ENCODE assay signal across 24 mouse cellular contexts in the genomic region with DNA sequence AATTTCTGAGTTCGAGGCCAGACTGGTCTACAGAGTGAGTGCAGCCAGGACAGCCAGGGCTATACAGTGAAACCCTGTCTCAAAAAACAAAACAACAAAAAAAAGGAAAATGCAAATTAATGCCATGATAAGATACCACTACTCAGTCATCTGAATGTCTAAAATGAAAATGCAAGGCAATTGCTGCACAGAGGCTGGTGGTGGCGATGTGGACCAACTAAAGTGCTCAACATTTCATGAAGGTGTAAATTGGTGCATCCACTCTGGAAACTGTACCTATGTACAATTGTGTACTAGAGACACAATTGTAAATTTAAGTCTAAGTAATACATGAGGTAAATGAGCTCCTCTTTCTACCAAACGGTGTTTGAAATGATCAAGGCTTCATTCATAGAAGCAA. TPM values are rescaled to one million over a fixed set of nuclear protein-coding genes. Genes with fewer than 3 reads are reported as not detected.
A peak's percentile ranks its signal among the peaks of the same experiment; 100 is the strongest.
DNase-seq lines count a peak whose midpoint lies in the region; ATAC-seq and TF ChIP-seq lines count a peak whose summit lies in the region.
"Had no signal": no experiment of that assay in that cellular context is flagged by ENCODE, and none has a peak within 500 bp of the region (broad histone marks: within the 10 kb centered on the region; RNA-seq: fewer than 3 reads in every experiment).

No protein-coding gene starts in this region.

- peak; percentile 36 for TF ChIP-seq CTCF in intestine, postnatal 0 days (IDR thresholded peaks at IDR 0.05; ENCODE audit: low read depth)
- TF ChIP-seq CTCF in lung, postnatal 0 days (IDR thresholded peaks at IDR 0.05), result peak; percentile 19; the same call in 1 of the 2 replicates
- no peak; the same call in 1 of the 2 replicates for TF ChIP-seq CTCF in kidney, adult 2 months (conservative IDR thresholded peaks at IDR 0.05; ENCODE audit: insufficient read depth, insufficient read length, low read depth, low read length)

- H3K4me2 ChIP-seq in intestine, postnatal 0 days (replicated peaks; ENCODE audit: low read depth), result no peak overlapping the region
- no peak overlapping the region for H3K4me2 ChIP-seq in intestine, embryonic 16.5 days (ENCODE audit: low read depth, low read length)
- no peak overlapping the region for H3K4me2 ChIP-seq in lung, postnatal 0 days (replicated peaks; ENCODE audit: low read depth, low read length)
- H3K4me2 ChIP-seq in kidney, embryonic 15.5 days, result no peak overlapping the region
- H3K4me2 ChIP-seq: hindbrain, embryonic 15.5 days had no signal

- 93% methylated on average over 3 of the region's 3 CpGs for WGBS in intestine, postnatal 0 days
- 89% methylated on average over 3 of the region's 3 CpGs for WGBS in intestine, embryonic 16.5 days
- WGBS in lung, postnatal 0 days, result 94% methylated on average over 3 of the region's 3 CpGs
- 91% methylated on average over 3 of the region's 3 CpGs for WGBS in kidney, embryonic 15.5 days
- 95% methylated on average over 3 of the region's 3 CpGs for whole genome bisulfite sequencing in kidney, adult 2 months

- H3K9me3 ChIP-seq in intestine, postnatal 0 days (ENCODE audit: control insufficient read depth), result no peaks in the 10 kb centered on the region
- H3K9me3 ChIP-seq in intestine, embryonic 16.5 days (ENCODE audit: control insufficient read depth, low read length), result no peaks in the 10 kb centered on the region
- no peaks in the 10 kb centered on the region for H3K9me3 ChIP-seq in lung, postnatal 0 days (ENCODE audit: low read length)
- no peaks in the 10 kb centered on the region for H3K9me3 ChIP-seq in kidney, embryonic 15.5 days (replicated peaks)
- H3K9me3 ChIP-seq: embryonic facial prominence, embryonic 10.5 days; heart, embryonic 10.5 days; hindbrain, embryonic 10.5 days; hindbrain, embryonic 15.5 days had no signal

- no peak for ATAC-seq in intestine, postnatal 0 days
- ATAC-seq in intestine, embryonic 16.5 days, result no peak
- ATAC-seq in lung, postnatal 0 days, result no peak
- no peak for ATAC-seq in kidney, embryonic 15.5 days (replicated peaks; ENCODE audit: low FRiP score)
- ATAC-seq: activated CD4-positive, CD25-positive, alpha-beta regulatory T cell, adult 4 months; CD4-positive, CD25-positive, alpha-beta regulatory T cell, adult 4 months; forebrain, embryonic 14.5 days; inflammation-experienced regulatory T-cells, adult 6 months; Patski had no signal

- no peak overlapping the region for H3K4me3 ChIP-seq in intestine, postnatal 0 days (ENCODE audit: low read depth, low read length)
- H3K4me3 ChIP-seq in intestine, embryonic 16.5 days (ENCODE audit: low read length), result no peak overlapping the region
- no peak overlapping the region for H3K4me3 ChIP-seq in lung, postnatal 0 days (ENCODE audit: low read depth, low read length)
- H3K4me3 ChIP-seq in kidney, embryonic 15.5 days (replicated peaks), result no peak overlapping the region
- H3K4me3 ChIP-seq in kidney, adult 2 months (ENCODE audit: insufficient read depth, low read depth, low read length), result no peak overlapping the region
- H3K4me3 ChIP-seq: embryonic facial prominence, embryonic 10.5 days; heart, embryonic 10.5 days; hindbrain, embryonic 10.5 days; hindbrain, embryonic 15.5 days had no signal

- H3K27ac ChIP-seq in intestine, postnatal 0 days (ENCODE audit: low read depth, low read length), result no peak overlapping the region
- H3K27ac ChIP-seq in intestine, embryonic 16.5 days (ENCODE audit: low read length), result no peak overlapping the region
- no peak overlapping the region for H3K27ac ChIP-seq in lung, postnatal 0 days (ENCODE audit: low read length)
- H3K27ac ChIP-seq in kidney, embryonic 15.5 days, result no peak overlapping the region
- H3K27ac ChIP-seq in kidney, adult 2 months (ENCODE audit: insufficient read depth, low read depth, low read length), result no peak overlapping the region
- H3K27ac ChIP-seq: embryonic facial prominence, embryonic 10.5 days; heart, embryonic 10.5 days; hindbrain, embryonic 10.5 days; hindbrain, embryonic 15.5 days had no signal

- no peaks in the 10 kb centered on the region for H3K27me3 ChIP-seq in intestine, postnatal 0 days (replicated peaks; ENCODE audit: control insufficient read depth, insufficient read depth, low read length)
- no peaks in the 10 kb centered on the region for H3K27me3 ChIP-seq in intestine, embryonic 16.5 days (replicated peaks; ENCODE audit: control insufficient read depth, insufficient read depth, low read length)
- H3K27me3 ChIP-seq in lung, postnatal 0 days (replicated peaks; ENCODE audit: insufficient read depth, low read length), result no peaks in the 10 kb centered on the region
- no peaks in the 10 kb centered on the region for H3K27me3 ChIP-seq in kidney, embryonic 15.5 days
- H3K27me3 ChIP-seq in kidney, adult 2 months (replicated peaks; ENCODE audit: control insufficient read depth, insufficient read depth, low read length), result no peaks in the 10 kb centered on the region
- H3K27me3 ChIP-seq: hindbrain, embryonic 15.5 days; Patski had no signal

- no peak for TF ChIP-seq POLR2A in kidney, adult 2 months (IDR thresholded peaks at IDR 0.05; ENCODE audit: low read depth, low read length)

- DNase-seq in lung, postnatal 0 days (ENCODE audit: low spot score), result no peak
- DNase-seq in lung, postnatal 10 days, result no peak
- peak; percentile 10 for DNase-seq in brain, adult 2 months (ENCODE audit: low read depth, low spot score)
- DNase-seq in kidney, adult 2 months, result no peak
- DNase-seq: adrenal gland, postnatal 14 days; B cell, adult 2 months; cerebellum, adult 18-20 months; cerebellum, adult 9-11 months; cerebellum, postnatal 36 days; gastrocnemius, postnatal 10 days; heart, adult 18-20 months; heart, postnatal 14 days had no signal

- H3K36me3 ChIP-seq in intestine, postnatal 0 days (ENCODE audit: control insufficient read depth, insufficient read depth), result no peaks in the 10 kb centered on the region
- no peaks in the 10 kb centered on the region for H3K36me3 ChIP-seq in intestine, embryonic 16.5 days (ENCODE audit: control insufficient read depth, insufficient read depth, low read length)
- H3K36me3 ChIP-seq in lung, postnatal 0 days (ENCODE audit: insufficient read depth, low read length), result no peaks in the 10 kb centered on the region
- no peaks in the 10 kb centered on the region for H3K36me3 ChIP-seq in kidney, embryonic 15.5 days
- H3K36me3 ChIP-seq in kidney, adult 2 months (ENCODE audit: control insufficient read depth, insufficient read depth, low read length), result no peaks in the 10 kb centered on the region
- H3K36me3 ChIP-seq: embryonic facial prominence, embryonic 10.5 days; heart, embryonic 10.5 days; hindbrain, embryonic 10.5 days; hindbrain, embryonic 15.5 days had no signal

- no peak for TF ChIP-seq EP300 in lung, postnatal 0 days (IDR thresholded peaks at IDR 0.05)

- no peaks in the 10 kb centered on the region for H3K4me1 ChIP-seq in intestine, postnatal 0 days (replicated peaks; ENCODE audit: control insufficient read depth, insufficient read depth, low read length)
- H3K4me1 ChIP-seq in intestine, embryonic 16.5 days (ENCODE audit: control insufficient read depth, insufficient read depth, low read length), result no peaks in the 10 kb centered on the region
- H3K4me1 ChIP-seq in lung, postnatal 0 days (ENCODE audit: insufficient read depth, low read depth, low read length), result no peaks in the 10 kb centered on the region
- H3K4me1 ChIP-seq in kidney, embryonic 15.5 days, result no peaks in the 10 kb centered on the region
- no peaks in the 10 kb centered on the region for H3K4me1 ChIP-seq in kidney, adult 2 months (ENCODE audit: control insufficient read depth, insufficient read depth, low read length)
- H3K4me1 ChIP-seq: embryonic facial prominence, embryonic 10.5 days; heart, embryonic 10.5 days; hindbrain, embryonic 10.5 days; hindbrain, embryonic 15.5 days had no signal

- H3K9ac ChIP-seq in intestine, postnatal 0 days (ENCODE audit: low read depth, low read length), result no peak overlapping the region
- no peak overlapping the region for H3K9ac ChIP-seq in intestine, embryonic 16.5 days (ENCODE audit: low read depth, low read length)
- no peak overlapping the region for H3K9ac ChIP-seq in lung, postnatal 0 days (replicated peaks; ENCODE audit: low read depth)
- H3K9ac ChIP-seq in kidney, embryonic 15.5 days, result no peak overlapping the region
- H3K9ac ChIP-seq: hindbrain, embryonic 15.5 days had no signal

RNA-seq across cellular contexts. Expression of gene Invs, which starts 36.5 kb away (rescaled TPM):
- 1.8 and 2.4 TPM in 2 replicates for polyA plus RNA-seq in intestine, postnatal 0 days (2015; fragmentation: Nextera tagmentation; extraction: Ambion mirVana)
- 5.6 and 5.8 TPM in 2 replicates for polyA plus RNA-seq in intestine, embryonic 16.5 days (2015; fragmentation: Nextera tagmentation; extraction: Ambion mirVana)
- 3.5 and 4.5 TPM in 2 replicates for polyA plus RNA-seq in lung, postnatal 0 days (2015; fragmentation: Nextera tagmentation; extraction: Ambion mirVana)
- polyA plus RNA-seq in kidney, embryonic 15.5 days (2015; fragmentation: Nextera tagmentation; extraction: Ambion mirVana), result 11.0 and 11.8 TPM in 2 replicates
- polyA plus RNA-seq in kidney, adult 2 months (2012; rRNA removed), result 4.5 and 4.6 TPM in 2 replicates

RNA-seq across cellular contexts. Expression of gene Erp44, which starts 36.7 kb away (rescaled TPM):
- polyA plus RNA-seq in intestine, postnatal 0 days (2015; fragmentation: Nextera tagmentation; extraction: Ambion mirVana), result 75.7 and 78.8 TPM in 2 replicates
- 105 and 108 TPM in 2 replicates for polyA plus RNA-seq in intestine, embryonic 16.5 days (2015; fragmentation: Nextera tagmentation; extraction: Ambion mirVana)
- polyA plus RNA-seq in lung, postnatal 0 days (2015; fragmentation: Nextera tagmentation; extraction: Ambion mirVana), result 72.4 and 82.9 TPM in 2 replicates
- 93.1 and 101 TPM in 2 replicates for polyA plus RNA-seq in kidney, embryonic 15.5 days (2015; fragmentation: Nextera tagmentation; extraction: Ambion mirVana)
- 19.4 and 33.8 TPM in 2 replicates for polyA plus RNA-seq in kidney, adult 2 months (2012; rRNA removed)
